Mouse (Mus musculus) limb, embryonic 15.5 days (tissue): ENCODE measurements around the gene Olfr288. TPM values are rescaled to one million over a fixed set of nuclear protein-coding genes. Genes with fewer than 3 reads are reported as not detected.

Experiments used
- ATAC-seq: fragments of 200-750 bp; cut with Nextera tagmentation; 2 replicates; pipeline ENCODE4 v1.8.0; 2017; ENCODE audit warnings: low read depth, moderate TSS enrichment; ENCODE audit not compliant: insufficient number of reproducible peaks, low FRiP score, low TSS enrichment
- H3K27ac ChIP-seq: fragments of 300-500 bp; sonication (generic); 2 replicates; pipeline ENCODE4 v1.5.1; 2015; ENCODE audit warnings: moderate library complexity, mild to moderate bottlenecking, inconsistent platforms
- H3K27me3 ChIP-seq: fragments of 300-500 bp; sonication (generic); 2 replicates; pipeline ENCODE4 v1.6.1; 2015; ENCODE audit warnings: inconsistent platforms
- H3K36me3 ChIP-seq: fragments of 300-500 bp; sonication (generic); 2 replicates; pipeline ENCODE4 v1.6.1; 2015; ENCODE audit warnings: inconsistent platforms
- H3K4me1 ChIP-seq: fragments of 300-500 bp; sonication (generic); 2 replicates; pipeline ENCODE4 v1.6.1; 2015; ENCODE audit warnings: inconsistent platforms
- H3K4me2 ChIP-seq: fragments of 300-500 bp; sonication (generic); 2 replicates; pipeline ENCODE4 v1.6.1; 2015; ENCODE audit warnings: mild to moderate bottlenecking, inconsistent platforms
- H3K4me3 ChIP-seq: fragments of 300-500 bp; sonication (generic); 2 replicates; pipeline ENCODE4 v1.5.1; 2015; ENCODE audit warnings: mild to moderate bottlenecking, inconsistent platforms
- H3K9ac ChIP-seq: fragments of 300-500 bp; sonication (generic); 2 replicates; pipeline ENCODE4 v1.6.1; 2015; ENCODE audit warnings: inconsistent platforms
- H3K9me3 ChIP-seq: fragments of 300-500 bp; sonication (generic); 2 replicates; pipeline ENCODE4 v1.6.1; 2016; ENCODE audit warnings: inconsistent platforms
- WGBS: fragments of 180-500 bp; shearing (Covaris S2); methylation state at CpG from one replicate; pipeline ENCODE4 v1.1.7; 2015; 5-methylcytosine and 5-hydroxymethylcytosine counted together
- polyA plus RNA-seq: library from polyadenylated mRNA; unstranded; fragments of >200 nt; fragmentation: Nextera tagmentation; extraction: Ambion mirVana; gene quantifications from 2 replicates; pipeline ENCODE4 v1.2.1, GENCODE M21; 2015

The Olfr288 gene
- polyA plus RNA-seq, 1 experiment from 2014 or later: not detected

DNA sequence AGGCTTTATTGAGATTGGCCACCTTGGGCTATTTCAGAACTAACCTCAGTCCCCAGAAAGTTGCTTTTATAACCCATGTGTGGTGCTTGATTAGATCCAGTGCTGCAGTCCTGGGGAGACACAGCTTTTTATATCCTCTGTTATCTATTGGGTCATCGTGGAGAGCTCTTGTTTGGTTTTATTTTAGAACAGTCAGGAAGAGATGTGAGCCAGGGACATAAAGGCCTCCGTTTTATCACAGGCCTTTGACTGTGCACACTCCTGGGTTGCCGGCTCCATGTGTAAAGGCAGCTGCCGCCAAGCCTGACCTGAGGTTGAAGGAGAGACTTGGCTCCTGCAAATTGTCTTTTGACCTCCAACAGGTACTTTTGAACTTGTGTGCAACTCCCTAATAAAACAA, 32.8 kb downstream of the Olfr288 start:
- Histone ChIP-seq H3K4me2 (no peak overlapping the region), H3K9ac (no peak overlapping the region), H3K4me1 (peaks cover 4% of the 10 kb centered on the region), H3K9me3 (no peaks in the 10 kb centered on the region), H3K4me3 (no peak overlapping the region), H3K27me3 (peaks cover 20% of the 10 kb centered on the region), H3K36me3 (no peaks in the 10 kb centered on the region), H3K27ac (no peak overlapping the region)
- 50% methylated on average over 4 of the region's 4 CpGs for WGBS
- ATAC-seq: no peak

DNA sequence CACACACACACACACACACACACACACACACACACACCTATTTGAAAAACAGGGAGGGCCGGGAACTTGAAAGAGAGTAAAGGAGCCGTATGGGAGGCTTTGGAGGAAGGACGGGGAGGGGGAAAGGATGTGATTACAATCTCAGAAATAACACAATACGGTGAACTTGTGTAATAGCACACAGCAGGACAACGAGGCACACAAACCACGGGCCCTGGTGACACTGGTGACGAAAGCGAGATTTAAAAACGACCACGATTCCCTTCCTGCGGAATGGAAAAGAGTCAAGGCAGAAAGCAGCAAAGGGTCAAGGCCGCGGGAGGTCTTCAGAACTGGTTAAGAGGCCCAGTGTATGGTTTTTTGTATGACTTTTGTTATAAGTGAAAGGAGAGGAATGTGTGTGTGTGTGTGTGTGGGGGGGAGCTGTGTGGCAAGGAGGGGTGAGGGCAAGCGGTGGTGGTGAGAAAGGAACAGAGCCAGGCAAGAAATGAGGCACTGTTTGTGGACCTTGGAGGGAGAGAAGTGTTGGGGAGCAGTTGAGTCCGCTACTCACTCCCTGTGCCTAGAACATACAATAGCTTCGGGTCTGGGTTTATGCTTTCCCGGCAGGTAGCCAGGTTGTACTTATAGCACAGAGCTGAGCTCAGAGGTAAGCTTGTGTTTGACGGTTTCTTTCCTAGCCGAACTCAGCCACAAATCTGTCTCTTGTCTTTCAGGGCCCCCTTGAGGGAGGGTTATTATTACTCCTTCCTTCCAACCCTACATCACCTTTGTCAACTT, 34.1 kb downstream of the Olfr288 start:
- ATAC-seq: no peak
- Histone ChIP-seq H3K4me2 (no peak overlapping the region), H3K9me3 (no peaks in the 10 kb centered on the region), H3K27me3 (peaks cover 9% of the 10 kb centered on the region), H3K36me3 (no peaks in the 10 kb centered on the region), H3K9ac (no peak overlapping the region), H3K4me1 (no peaks in the 10 kb centered on the region), H3K4me3 (no peak overlapping the region), H3K27ac (no peak overlapping the region)
- 64% methylated on average over 19 of the region's 19 CpGs for WGBS

DNA sequence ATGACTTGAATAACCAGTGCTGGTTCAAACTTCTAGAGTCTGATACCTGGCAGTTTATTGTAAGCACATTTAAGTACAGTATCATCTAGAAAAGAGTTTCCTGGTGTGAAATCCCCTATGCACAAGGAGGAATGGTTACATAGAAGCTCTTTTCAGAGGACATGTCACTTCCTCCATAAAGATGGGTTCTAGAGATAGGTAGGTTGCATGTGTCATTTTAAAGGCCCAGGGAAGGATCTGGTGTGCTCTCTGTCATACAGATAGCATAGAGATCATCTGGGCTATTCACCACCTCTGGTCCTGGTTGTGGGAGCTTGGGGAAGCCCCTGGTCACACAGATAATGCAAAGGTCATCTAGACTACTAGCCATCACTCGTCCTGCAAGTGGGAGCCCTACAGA, 38.1 kb downstream of the Olfr288 start:
- no peak overlapping the region for H3K27ac ChIP-seq
- H3K4me3 ChIP-seq: no peak overlapping the region
- ATAC-seq: no peak
- no peaks in the 10 kb centered on the region for H3K9me3 ChIP-seq
- H3K36me3 ChIP-seq: no peaks in the 10 kb centered on the region
- H3K4me1 ChIP-seq: no peaks in the 10 kb centered on the region
- H3K27me3 ChIP-seq: no peaks in the 10 kb centered on the region
- no peak overlapping the region for H3K4me2 ChIP-seq
- no peak overlapping the region for H3K9ac ChIP-seq
- 74% methylated on average over 1 of the region's 1 CpGs for WGBS

DNA sequence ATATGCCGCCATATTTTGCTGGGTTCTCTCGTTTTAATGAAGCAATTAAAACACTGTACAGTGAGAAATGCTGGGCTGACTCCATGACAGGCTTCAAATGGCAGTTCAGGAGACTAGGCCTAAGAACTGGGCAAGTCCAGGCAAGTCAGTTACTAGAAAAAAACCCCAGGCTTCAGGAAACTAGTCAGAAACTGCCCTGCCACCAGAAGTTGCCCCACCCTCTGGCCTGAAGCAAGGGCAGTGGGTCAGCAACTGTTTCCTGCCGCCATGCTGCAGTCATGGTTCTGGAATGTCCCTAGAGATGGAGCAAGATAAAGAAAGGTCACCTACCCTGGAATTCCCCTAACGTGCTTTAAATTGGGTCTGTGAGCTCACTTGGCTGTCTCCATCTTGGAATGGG, 39.4 kb downstream of the Olfr288 start:
- WGBS: 64% methylated on average over 4 of the region's 4 CpGs
- H3K4me3 ChIP-seq: no peak overlapping the region
- ATAC-seq: no peak
- H3K27me3 ChIP-seq: no peaks in the 10 kb centered on the region
- no peak overlapping the region for H3K9ac ChIP-seq
- H3K4me2 ChIP-seq: no peak overlapping the region
- H3K4me1 ChIP-seq: no peaks in the 10 kb centered on the region
- no peaks in the 10 kb centered on the region for H3K36me3 ChIP-seq
- no peaks in the 10 kb centered on the region for H3K9me3 ChIP-seq
- no peak overlapping the region for H3K27ac ChIP-seq

DNA sequence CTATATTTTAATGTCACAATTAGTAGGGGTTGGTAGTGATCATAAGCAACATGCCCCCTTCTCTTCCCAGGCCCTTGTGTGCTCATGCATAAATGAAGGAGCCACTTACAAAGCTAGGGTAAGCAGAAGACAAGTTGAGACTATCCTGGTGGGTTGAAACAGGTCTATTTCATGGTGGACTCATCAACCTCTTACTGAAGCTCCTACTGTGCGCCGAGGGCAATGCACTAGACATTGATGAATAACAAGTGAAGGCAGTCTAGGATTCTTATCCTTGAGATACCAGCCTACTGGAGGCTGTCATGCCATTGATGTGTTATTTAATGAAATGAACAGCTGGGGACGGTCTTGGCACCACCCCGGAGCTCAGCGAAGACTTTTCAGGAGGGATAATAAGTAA, 40.1 kb downstream of the Olfr288 start:
- 93% methylated on average over 5 of the region's 5 CpGs for WGBS
- Histone ChIP-seq H3K9me3 (no peaks in the 10 kb centered on the region), H3K4me1 (no peaks in the 10 kb centered on the region), H3K36me3 (no peaks in the 10 kb centered on the region), H3K4me2 (no peak overlapping the region), H3K27me3 (no peaks in the 10 kb centered on the region), H3K9ac (no peak overlapping the region), H3K27ac (no peak overlapping the region), H3K4me3 (no peak overlapping the region)
- no peak for ATAC-seq

DNA sequence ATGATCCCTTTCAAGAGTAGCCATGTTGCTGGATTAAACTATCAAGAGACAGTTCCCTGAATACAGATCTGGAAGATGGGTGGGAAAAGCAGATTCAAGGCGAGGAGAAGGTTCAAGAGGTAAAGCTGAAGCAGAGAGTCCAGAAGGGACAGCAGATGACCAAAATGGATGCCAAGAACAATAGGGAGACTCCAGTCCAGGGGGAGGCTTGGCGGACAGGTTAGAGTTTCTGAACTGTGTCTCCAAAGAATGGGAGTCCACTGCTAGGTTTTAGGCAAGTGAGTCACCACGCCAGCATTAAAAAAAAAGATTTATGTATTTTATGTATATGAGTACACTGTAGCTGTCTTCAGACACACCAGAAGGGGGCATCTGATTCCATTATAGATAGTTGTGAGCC, 40.7 kb downstream of the Olfr288 start:
- Histone ChIP-seq H3K4me3 (no peak overlapping the region), H3K9ac (no peak overlapping the region), H3K4me2 (no peak overlapping the region), H3K36me3 (no peaks in the 10 kb centered on the region), H3K27me3 (no peaks in the 10 kb centered on the region), H3K27ac (no peak overlapping the region), H3K4me1 (no peaks in the 10 kb centered on the region), H3K9me3 (no peaks in the 10 kb centered on the region)
- no peak for ATAC-seq
- 75% methylated on average over 3 of the region's 3 CpGs for WGBS

DNA sequence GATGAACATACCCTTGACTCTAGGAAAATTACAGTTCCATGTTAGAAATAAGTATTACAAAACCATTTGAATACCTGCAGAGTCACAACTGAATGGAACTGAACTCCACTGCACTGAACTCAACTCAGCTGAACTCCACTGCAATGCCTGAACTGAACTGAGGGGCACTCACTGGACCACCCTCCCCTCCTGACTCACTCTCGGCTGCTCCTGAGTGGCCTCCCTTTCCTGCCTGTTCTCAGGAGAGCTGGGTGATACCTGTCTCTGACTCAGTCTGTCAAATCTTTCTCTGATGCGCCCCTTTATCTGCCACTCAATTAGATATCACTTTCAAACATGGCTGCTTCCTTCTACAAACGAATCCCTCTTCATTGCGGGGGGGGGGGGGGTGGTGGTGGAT, 41.2 kb downstream of the Olfr288 start:
- Histone ChIP-seq H3K4me3 (no peak overlapping the region), H3K27me3 (no peaks in the 10 kb centered on the region), H3K4me2 (no peak overlapping the region), H3K9me3 (no peaks in the 10 kb centered on the region), H3K27ac (no peak overlapping the region), H3K36me3 (no peaks in the 10 kb centered on the region), H3K9ac (no peak overlapping the region), H3K4me1 (no peaks in the 10 kb centered on the region)
- no peak for ATAC-seq
- 66% methylated on average over 4 of the region's 4 CpGs for WGBS

DNA sequence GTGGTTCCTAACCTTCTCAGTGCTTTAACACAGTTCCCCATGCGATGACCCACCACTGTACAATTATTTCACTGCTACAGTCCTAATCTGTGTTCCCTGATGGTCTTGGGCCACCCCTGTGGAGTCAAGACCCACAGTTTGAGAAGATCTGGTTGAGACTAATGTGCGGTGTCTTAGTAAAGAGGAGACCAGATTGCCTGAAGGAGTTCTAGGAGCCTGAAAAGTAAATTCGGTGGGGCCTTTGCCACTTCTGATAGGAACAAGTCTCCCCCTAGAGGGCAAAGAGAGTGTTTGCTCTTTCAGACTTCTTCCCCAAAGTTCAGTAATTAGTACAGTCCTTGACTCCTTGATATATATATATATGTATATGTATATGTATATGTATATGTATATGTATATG, 41.7 kb downstream of the Olfr288 start:
- Histone ChIP-seq H3K36me3 (no peaks in the 10 kb centered on the region), H3K4me3 (no peak overlapping the region), H3K4me1 (no peaks in the 10 kb centered on the region), H3K9ac (no peak overlapping the region), H3K9me3 (no peaks in the 10 kb centered on the region), H3K27me3 (no peaks in the 10 kb centered on the region), H3K27ac (no peak overlapping the region), H3K4me2 (no peak overlapping the region)
- WGBS: 34% methylated on average over 3 of the region's 3 CpGs
- ATAC-seq: no peak

DNA sequence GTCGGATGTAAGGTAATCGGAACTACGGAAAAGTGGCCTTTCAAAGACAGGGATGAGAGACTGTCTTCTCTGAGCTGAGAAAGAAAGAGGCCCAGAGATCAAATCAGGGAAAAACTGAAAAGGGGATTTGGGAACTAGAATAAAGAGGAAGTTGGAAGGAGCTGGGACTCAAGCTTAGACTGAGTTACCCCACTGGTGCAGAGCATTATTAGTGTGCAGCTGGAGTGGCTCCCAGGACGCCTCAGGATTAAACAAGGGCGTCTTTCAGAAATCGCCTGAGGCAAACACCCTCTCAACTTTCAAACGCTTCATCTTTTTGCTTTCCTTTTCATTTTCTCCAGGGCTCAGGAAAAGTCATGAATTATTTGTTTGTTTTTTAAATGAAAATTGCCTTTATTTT, 42.4 kb downstream of the Olfr288 start:
- Histone ChIP-seq H3K27me3 (no peaks in the 10 kb centered on the region), H3K4me2 (no peak overlapping the region), H3K9ac (no peak overlapping the region), H3K27ac (no peak overlapping the region), H3K36me3 (no peaks in the 10 kb centered on the region), H3K4me1 (no peaks in the 10 kb centered on the region), H3K9me3 (no peaks in the 10 kb centered on the region), H3K4me3 (no peak overlapping the region)
- no peak for ATAC-seq
- WGBS: 64% methylated on average over 7 of the region's 7 CpGs

DNA sequence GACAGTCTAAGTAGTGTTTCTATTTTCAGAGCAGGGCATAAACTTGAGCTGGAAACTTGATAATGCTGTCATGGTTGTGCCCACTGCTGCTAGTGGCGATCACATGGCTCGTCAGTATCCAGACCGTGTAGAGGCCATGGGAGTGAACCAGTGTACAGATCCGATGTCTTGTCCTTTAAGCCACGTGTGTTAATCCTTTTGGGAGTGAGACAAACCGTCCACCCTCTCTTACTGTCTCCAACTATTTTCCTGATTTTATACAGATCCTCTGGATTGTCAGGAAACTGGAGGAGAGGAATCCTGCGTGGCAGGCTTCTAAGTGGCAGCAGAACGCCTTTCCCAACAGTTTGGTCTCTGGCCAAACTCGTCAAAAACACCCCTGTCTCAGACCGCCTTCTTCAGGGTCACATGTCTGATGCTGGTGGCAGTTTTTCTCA, 46.2 kb downstream of the Olfr288 start:
- Histone ChIP-seq H3K27me3 (no peaks in the 10 kb centered on the region), H3K9me3 (no peaks in the 10 kb centered on the region), H3K4me2 (no peak overlapping the region), H3K36me3 (no peaks in the 10 kb centered on the region), H3K27ac (no peak overlapping the region), H3K4me1 (peaks cover 12% of the 10 kb centered on the region), H3K4me3 (no peak overlapping the region), H3K9ac (no peak overlapping the region)
- ATAC-seq: no peak
- 60% methylated on average over 10 of the region's 10 CpGs for WGBS

DNA sequence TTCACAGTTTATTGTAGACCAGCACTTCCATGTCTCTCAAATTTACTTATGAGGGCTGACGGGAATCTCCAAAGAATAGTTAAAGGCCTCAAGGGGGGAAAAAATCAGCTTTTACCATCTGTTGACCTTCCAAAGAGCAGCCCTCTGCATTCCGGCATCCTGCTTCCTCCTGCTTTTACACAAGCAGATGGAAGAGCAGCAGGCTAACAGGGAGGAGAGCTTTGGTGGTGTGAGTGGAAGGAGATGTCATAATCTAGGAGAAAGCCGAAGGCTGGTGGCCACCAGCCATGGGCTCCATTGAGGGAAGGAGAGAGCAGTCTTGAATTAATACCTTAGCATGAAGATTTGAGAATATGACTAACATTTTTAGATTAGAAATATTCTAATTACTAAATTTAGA, 47.0 kb downstream of the Olfr288 start:
- no peaks in the 10 kb centered on the region for H3K36me3 ChIP-seq
- H3K4me3 ChIP-seq: no peak overlapping the region
- peaks cover 13% of the 10 kb centered on the region for H3K4me1 ChIP-seq
- no peaks in the 10 kb centered on the region for H3K27me3 ChIP-seq
- H3K9me3 ChIP-seq: no peaks in the 10 kb centered on the region
- no peak overlapping the region for H3K9ac ChIP-seq
- no peak for ATAC-seq
- no peak overlapping the region for H3K27ac ChIP-seq
- H3K4me2 ChIP-seq: no peak overlapping the region
- WGBS: 65% methylated on average over 3 of the region's 3 CpGs

DNA sequence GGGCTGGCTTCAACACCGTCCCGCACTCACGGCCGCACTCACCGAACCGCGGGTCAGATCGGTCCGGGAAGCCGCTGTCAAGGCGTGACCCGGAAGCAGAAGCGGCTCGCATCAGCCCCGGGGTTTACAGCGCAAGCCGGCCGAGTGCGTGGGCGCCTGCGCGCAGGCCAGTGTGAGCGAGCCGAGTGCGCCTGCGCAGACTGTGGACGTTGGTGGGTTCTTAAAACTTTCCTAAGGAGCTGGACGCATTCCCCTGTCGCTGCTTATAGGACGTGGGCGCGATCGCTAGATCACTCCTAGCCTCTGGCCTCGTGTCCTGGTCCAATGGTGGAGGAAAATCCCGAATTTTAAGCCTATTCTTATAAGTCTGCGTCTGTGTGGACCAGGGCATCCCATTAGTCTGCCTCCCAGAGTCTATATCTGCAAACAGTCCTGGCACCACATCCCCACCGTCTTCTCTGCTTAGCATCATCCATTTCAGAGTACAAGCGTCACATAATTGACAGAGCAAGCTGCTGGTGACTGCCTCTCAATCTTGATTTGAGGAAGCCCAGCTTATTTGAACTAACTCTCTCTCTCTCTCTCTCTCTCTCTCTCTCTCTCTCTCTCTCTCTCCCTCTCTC, 49.7 kb downstream of the Olfr288 start:
- Histone ChIP-seq H3K27me3 (no peaks in the 10 kb centered on the region), H3K9ac (peak overlapping the region; percentile 89), H3K4me2 (peak overlapping the region; percentile 82), H3K36me3 (peaks cover 17% of the 10 kb centered on the region), H3K9me3 (no peaks in the 10 kb centered on the region), H3K27ac (peak overlapping the region; percentile 82), H3K4me1 (peaks cover 13% of the 10 kb centered on the region), H3K4me3 (peak overlapping the region; percentile 97)
- peak; percentile 89 for ATAC-seq
- WGBS: under 1% methylated on average over 38 of the region's 38 CpGs
